Mouse (Mus musculus): ENCODE measurements at regions not wholly inside any gene's neighbourhood (a gene's known extent, or its start where the extent isn't known, plus 50 kb on each side); places are given as distances from the start of the nearest gene placed in this dataset.
A peak's percentile ranks its signal among the peaks of the same experiment; 100 is the strongest.

GRCm38 (mm10) chr19:52878812-52879502 lies 161.1 kb downstream of the Xpnpep1 start:
- peak; percentile 13 for DNase-seq (ENCODE audit: low read depth)

GRCm38 (mm10) chr19:52866635-52867034 lies 173.4 kb downstream of the Xpnpep1 start:
- no peak for DNase-seq (ENCODE audit: low read depth)

- no peak for DNase-seq (ENCODE audit: low read depth)
Measured at GRCm38 (mm10) chr19:52861576-52861975, 178.4 kb downstream of the Xpnpep1 start.

GRCm38 (mm10) chr19:52854068-52854682 lies 185.8 kb downstream of the Xpnpep1 start:
- DNase-seq (ENCODE audit: low read depth) = no peak

- DNase-seq (ENCODE audit: low read depth) = no peak
Measured at GRCm38 (mm10) chr19:52816202-52816601, 223.8 kb downstream of the Xpnpep1 start.

GRCm38 (mm10) chr19:52812046-52812445 lies 228.0 kb downstream of the Xpnpep1 start:
- DNase-seq (ENCODE audit: low read depth) = no peak

GRCm38 (mm10) chr19:52788802-52789201 lies 251.2 kb downstream of the Xpnpep1 start:
- DNase-seq (ENCODE audit: low read depth) = no peak

GRCm38 (mm10) chr19:52768761-52769388 lies 271.1 kb downstream of the Xpnpep1 start:
- no peak for DNase-seq (ENCODE audit: low read depth)

- no peak for DNase-seq (ENCODE audit: low read depth)
Measured at GRCm38 (mm10) chr19:52768117-52768516, 271.9 kb downstream of the Xpnpep1 start.

GRCm38 (mm10) chr19:52738946-52739345 lies 301.1 kb downstream of the Xpnpep1 start:
- no peak for DNase-seq (ENCODE audit: low read depth)

- DNase-seq (ENCODE audit: low read depth) = peak; percentile 2
Measured at GRCm38 (mm10) chr19:52721776-52722175, 318.2 kb downstream of the Xpnpep1 start.

GRCm38 (mm10) chr19:52715359-52715758 lies 324.7 kb downstream of the Xpnpep1 start:
- DNase-seq (ENCODE audit: low read depth) = no peak

GRCm38 (mm10) chr19:52707679-52708078 lies 332.3 kb downstream of the Xpnpep1 start:
- no peak for DNase-seq (ENCODE audit: low read depth)

GRCm38 (mm10) chr19:52661009-52661408 lies 379.0 kb downstream of the Xpnpep1 start:
- no peak for DNase-seq (ENCODE audit: low read depth)

GRCm38 (mm10) chr19:52647066-52648046 lies 383.3 kb downstream of the Ins1 start:
- no peak for DNase-seq (ENCODE audit: low read depth)

- no peak for DNase-seq (ENCODE audit: low read depth)
Measured at GRCm38 (mm10) chr19:52640228-52640627, 376.1 kb downstream of the Ins1 start.

GRCm38 (mm10) chr19:52632501-52632900 lies 368.4 kb downstream of the Ins1 start:
- no peak for DNase-seq (ENCODE audit: low read depth)

- DNase-seq (ENCODE audit: low read depth) = no peak
Measured at GRCm38 (mm10) chr19:52624310-52624709, 360.2 kb downstream of the Ins1 start.

- DNase-seq (ENCODE audit: low read depth) = no peak
Measured at GRCm38 (mm10) chr19:52623496-52623895, 359.4 kb downstream of the Ins1 start.

- no peak for DNase-seq (ENCODE audit: low read depth)
Measured at GRCm38 (mm10) chr19:52613353-52613752, 349.3 kb downstream of the Ins1 start.

GRCm38 (mm10) chr19:52606859-52607258 lies 342.8 kb downstream of the Ins1 start:
- DNase-seq (ENCODE audit: low read depth) = no peak

GRCm38 (mm10) chr19:52600410-52600809 lies 336.3 kb downstream of the Ins1 start:
- DNase-seq (ENCODE audit: low read depth) = no peak
